Mouse (Mus musculus): ENCODE measurements around the gene Bcap31. TPM values are rescaled to one million over a fixed set of nuclear protein-coding genes. Genes with fewer than 3 reads are reported as not detected.

The Bcap31 gene
- polyA plus RNA-seq, 1 experiment from 2014 or later, result 282 TPM

- H3K4me2 ChIP-seq (replicated peaks; ENCODE audit: low read depth, low read length), result no peak overlapping the region
- no peaks in the 10 kb centered on the region for H3K4me1 ChIP-seq (ENCODE audit: insufficient read depth, low read length)
- no peak overlapping the region for H3K4me3 ChIP-seq (ENCODE audit: low read length)
- no peak overlapping the region for H3K9ac ChIP-seq (replicated peaks; ENCODE audit: low read length)
- no peak overlapping the region for H3K27ac ChIP-seq (ENCODE audit: low read length)
- H3K9me3 ChIP-seq (ENCODE audit: low read length), result no peaks in the 10 kb centered on the region
- no peaks in the 10 kb centered on the region; the same call in 1 of the 2 replicates for H3K27me3 ChIP-seq (ENCODE audit: insufficient read depth, low read length)
- no peak for ATAC-seq (ENCODE audit: low FRiP score, low TSS enrichment)
- H3K36me3 ChIP-seq (ENCODE audit: insufficient read depth, low read length), result peaks cover 28% of the 10 kb centered on the region; the same call in 1 of the 2 replicates
Observed at GRCm38 (mm10) chrX:73684978-73685377, 31.0 kb downstream of the Bcap31 start.

DNA sequence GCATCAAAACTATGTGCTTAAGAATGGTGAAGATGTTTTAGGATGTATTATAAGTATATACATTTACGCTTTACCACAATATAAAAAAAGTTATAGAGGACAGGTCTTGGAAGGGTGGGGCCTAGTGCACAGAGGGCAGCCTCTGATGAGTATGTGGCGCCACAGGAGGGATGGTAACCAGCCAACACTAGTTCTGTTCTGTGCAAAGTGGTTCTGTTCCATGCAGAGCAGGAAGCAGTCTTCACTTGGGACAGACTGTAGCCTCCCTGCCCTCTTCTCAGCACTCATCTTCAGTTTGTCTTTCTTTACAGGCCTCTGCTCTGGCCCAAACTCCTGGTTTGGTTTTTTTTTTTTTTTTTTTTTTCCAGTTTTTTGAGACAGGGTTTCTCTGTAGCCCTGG, 31.8 kb downstream of the Bcap31 start:
- 0 out of 2 replicates have a peak, but pooled peaks cover 29% of the 10 kb centered on the region for H3K36me3 ChIP-seq (ENCODE audit: insufficient read depth, low read length)
- 84% methylated on average over 2 of the region's 2 CpGs for WGBS
- ATAC-seq (ENCODE audit: low FRiP score, low TSS enrichment), result no peak

DNA sequence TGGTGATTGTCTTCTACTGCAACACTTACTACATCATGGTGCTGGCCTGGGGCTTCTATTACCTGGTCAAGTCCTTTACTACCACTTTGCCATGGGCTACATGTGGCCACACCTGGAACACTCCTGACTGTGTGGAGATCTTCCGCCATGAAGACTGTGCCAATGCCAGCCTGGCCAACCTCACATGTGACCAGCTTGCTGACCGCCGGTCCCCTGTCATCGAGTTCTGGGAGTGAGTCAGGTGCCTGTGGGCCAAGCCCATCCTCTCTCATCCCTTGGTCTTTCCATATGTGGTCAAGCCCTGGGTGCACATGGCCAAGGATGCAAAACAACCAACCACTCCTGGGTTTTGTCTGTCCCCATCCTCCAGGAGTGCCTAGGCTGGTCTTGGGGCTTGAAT, 39.3 kb downstream of the Bcap31 start:
- Histone ChIP-seq H3K4me2 (replicated peaks; ENCODE audit: low read depth, low read length) (no peak overlapping the region), H3K36me3 (ENCODE audit: insufficient read depth, low read length) (0 out of 2 replicates have a peak, but pooled peaks cover 14% of the 10 kb centered on the region), H3K9me3 (ENCODE audit: low read length) (no peaks in the 10 kb centered on the region), H3K27ac (ENCODE audit: low read length) (no peak overlapping the region), H3K27me3 (ENCODE audit: insufficient read depth, low read length) (no peaks in the 10 kb centered on the region), H3K4me1 (ENCODE audit: insufficient read depth, low read length) (peaks cover 11% of the 10 kb centered on the region), H3K4me3 (ENCODE audit: low read length) (no peak overlapping the region), H3K9ac (replicated peaks; ENCODE audit: low read length) (no peak overlapping the region)
- ATAC-seq (ENCODE audit: low FRiP score, low TSS enrichment), result no peak
- 95% methylated on average over 4 of the region's 4 CpGs for WGBS

More for the DNA sequence above, 31.8 kb downstream of the Bcap31 start:
- H3K4me1 ChIP-seq (ENCODE audit: insufficient read depth, low read length), result no peaks in the 10 kb centered on the region
- H3K9me3 ChIP-seq (ENCODE audit: low read length), result no peaks in the 10 kb centered on the region
- no peaks in the 10 kb centered on the region; the same call in 1 of the 2 replicates for H3K27me3 ChIP-seq (ENCODE audit: insufficient read depth, low read length)
- H3K4me3 ChIP-seq (ENCODE audit: low read length), result no peak overlapping the region
- no peak overlapping the region for H3K9ac ChIP-seq (replicated peaks; ENCODE audit: low read length)
- no peak overlapping the region for H3K4me2 ChIP-seq (replicated peaks; ENCODE audit: low read depth, low read length)
- no peak overlapping the region for H3K27ac ChIP-seq (ENCODE audit: low read length)

GRCm38 (mm10) chrX:73675231-73675630, 40.7 kb downstream of the Bcap31 start:
- peak overlapping the region; percentile 65 for H3K4me3 ChIP-seq (ENCODE audit: low read length)
- no peaks in the 10 kb centered on the region for H3K9me3 ChIP-seq (ENCODE audit: low read length)

GRCm38 (mm10) chrX:73673968-73674661, 41.9 kb downstream of the Bcap31 start:
- H3K4me2 ChIP-seq (replicated peaks; ENCODE audit: low read depth, low read length), result peak overlapping the region; percentile 64
- no peaks in the 10 kb centered on the region for H3K9me3 ChIP-seq (ENCODE audit: low read length)
- WGBS, result 22% methylated on average over 20 of the region's 20 CpGs
- H3K27me3 ChIP-seq (ENCODE audit: insufficient read depth, low read length), result no peaks in the 10 kb centered on the region; the same call in 1 of the 2 replicates
- peak overlapping the region; percentile 80 for H3K9ac ChIP-seq (replicated peaks; ENCODE audit: low read length)
- peak overlapping the region; percentile 58; the same call in 1 of the 2 replicates for H3K27ac ChIP-seq (ENCODE audit: low read length)
- peak overlapping the region; percentile 65 for H3K4me3 ChIP-seq (ENCODE audit: low read length)
- H3K4me1 ChIP-seq (ENCODE audit: insufficient read depth, low read length), result peaks cover 11% of the 10 kb centered on the region
- H3K36me3 ChIP-seq (ENCODE audit: insufficient read depth, low read length), result 0 out of 2 replicates have a peak, but pooled peaks cover 9% of the 10 kb centered on the region
- ATAC-seq (ENCODE audit: low FRiP score, low TSS enrichment), result peak; percentile 70

More at GRCm38 (mm10) chrX:73675231-73675630, 40.7 kb downstream of the Bcap31 start:
- H3K4me1 ChIP-seq (ENCODE audit: insufficient read depth, low read length), result peaks cover 11% of the 10 kb centered on the region
- H3K9ac ChIP-seq (replicated peaks; ENCODE audit: low read length), result peak overlapping the region; percentile 80; the same call in 1 of the 2 replicates
- H3K4me2 ChIP-seq (replicated peaks; ENCODE audit: low read depth, low read length), result peak overlapping the region; percentile 64
- H3K27me3 ChIP-seq (ENCODE audit: insufficient read depth, low read length), result no peaks in the 10 kb centered on the region; the same call in 1 of the 2 replicates
- H3K36me3 ChIP-seq (ENCODE audit: insufficient read depth, low read length), result 0 out of 2 replicates have a peak, but pooled peaks cover 14% of the 10 kb centered on the region
- no peak for ATAC-seq (ENCODE audit: low FRiP score, low TSS enrichment)
- H3K27ac ChIP-seq (ENCODE audit: low read length), result no peak overlapping the region; the same call in 1 of the 2 replicates
- 74% methylated on average over 2 of the region's 2 CpGs for WGBS

- peak; percentile 13 for ATAC-seq (ENCODE audit: low FRiP score, low TSS enrichment)
- Histone ChIP-seq H3K4me3 (ENCODE audit: low read length) (peak overlapping the region; percentile 65), H3K9me3 (ENCODE audit: low read length) (no peaks in the 10 kb centered on the region), H3K4me1 (ENCODE audit: insufficient read depth, low read length) (peaks cover 11% of the 10 kb centered on the region), H3K4me2 (replicated peaks; ENCODE audit: low read depth, low read length) (peak overlapping the region; percentile 64), H3K36me3 (ENCODE audit: insufficient read depth, low read length) (0 out of 2 replicates have a peak, but pooled peaks cover 5% of the 10 kb centered on the region), H3K9ac (replicated peaks; ENCODE audit: low read length) (peak overlapping the region; percentile 80), H3K27ac (ENCODE audit: low read length) (peak overlapping the region; percentile 24; the same call in 1 of the 2 replicates), H3K27me3 (ENCODE audit: insufficient read depth, low read length) (no peaks in the 10 kb centered on the region; the same call in 1 of the 2 replicates)
- WGBS, result 14% methylated on average over 16 of the region's 42 CpGs
Observed at GRCm38 (mm10) chrX:73673619-73673967, 42.4 kb downstream of the Bcap31 start.

- 22% methylated on average over 44 of the region's 72 CpGs for WGBS
- peak; percentile 75 for ATAC-seq (ENCODE audit: low FRiP score, low TSS enrichment)
Observed at GRCm38 (mm10) chrX:73672879-73673618, 42.9 kb downstream of the Bcap31 start, which contains the start of gene Slc6a8. Gene Slc6a8 (plus strand): TSS chrX:73673150.

GRCm38 (mm10) chrX:73672031-73672431, 43.9 kb downstream of the Bcap31 start:
- no peak; the same call in 1 of the 2 replicates for ATAC-seq (ENCODE audit: low FRiP score, low TSS enrichment)
- H3K4me3 ChIP-seq (ENCODE audit: low read length), result no peak overlapping the region
- H3K9me3 ChIP-seq (ENCODE audit: low read length), result no peaks in the 10 kb centered on the region
- H3K36me3 ChIP-seq (ENCODE audit: insufficient read depth, low read length), result 0 out of 2 replicates have a peak, but pooled peaks cover 2% of the 10 kb centered on the region
- no peak overlapping the region for H3K9ac ChIP-seq (replicated peaks; ENCODE audit: low read length)
- peaks cover 11% of the 10 kb centered on the region for H3K4me1 ChIP-seq (ENCODE audit: insufficient read depth, low read length)
- H3K27me3 ChIP-seq (ENCODE audit: insufficient read depth, low read length), result no peaks in the 10 kb centered on the region; the same call in 1 of the 2 replicates
- WGBS, result 63% methylated on average over 4 of the region's 4 CpGs
- no peak overlapping the region for H3K27ac ChIP-seq (ENCODE audit: low read length)
- peak overlapping the region; percentile 64; the same call in 1 of the 2 replicates for H3K4me2 ChIP-seq (replicated peaks; ENCODE audit: low read depth, low read length)

More at GRCm38 (mm10) chrX:73672879-73673618, 42.9 kb downstream of the Bcap31 start, which contains the start of gene Slc6a8:
- Histone ChIP-seq H3K27ac (ENCODE audit: low read length) (peak within 1 kb of the TSS; percentile 65; the same call in 1 of the 2 replicates), H3K9me3 (ENCODE audit: low read length) (no peaks in the 10 kb centered on the region), H3K9ac (replicated peaks; ENCODE audit: low read length) (peak within 1 kb of the TSS; percentile 80), H3K4me3 (ENCODE audit: low read length) (peak within 1 kb of the TSS; percentile 65), H3K36me3 (ENCODE audit: insufficient read depth, low read length) (0 out of 2 replicates have a peak, but pooled peaks cover 2% of the 10 kb centered on the region), H3K27me3 (ENCODE audit: insufficient read depth, low read length) (no peaks in the 10 kb centered on the region; the same call in 1 of the 2 replicates), H3K4me1 (ENCODE audit: insufficient read depth, low read length) (peaks cover 11% of the 10 kb centered on the region), H3K4me2 (replicated peaks; ENCODE audit: low read depth, low read length) (peak within 1 kb of the TSS; percentile 64)

- H3K36me3 ChIP-seq (ENCODE audit: insufficient read depth, low read length), result no peaks in the 10 kb centered on the region
- H3K9me3 ChIP-seq (ENCODE audit: low read length), result no peaks in the 10 kb centered on the region
- no peak overlapping the region for H3K27ac ChIP-seq (ENCODE audit: low read length)
- no peaks in the 10 kb centered on the region for H3K27me3 ChIP-seq (ENCODE audit: insufficient read depth, low read length)
- H3K9ac ChIP-seq (replicated peaks; ENCODE audit: low read length), result no peak overlapping the region
- H3K4me3 ChIP-seq (ENCODE audit: low read length), result no peak overlapping the region
- H3K4me1 ChIP-seq (ENCODE audit: insufficient read depth, low read length), result no peaks in the 10 kb centered on the region
- H3K4me2 ChIP-seq (replicated peaks; ENCODE audit: low read depth, low read length), result no peak overlapping the region
- no peak for ATAC-seq (ENCODE audit: low FRiP score, low TSS enrichment)
Observed at GRCm38 (mm10) chrX:73663143-73663542, 52.8 kb downstream of the Bcap31 start.
